Mouse (Mus musculus) spleen, postnatal 10 days (tissue): Measurements from ENCODE around the gene Mvp.

Experiments
- DNase-seq, 2 experiments: peaks; one replicate each; pipeline ENCODE4 v3.0.0; 2021 to 2022; ENCODE audit warnings: low spot score in 2 of 2

Mvp gene

DNA sequence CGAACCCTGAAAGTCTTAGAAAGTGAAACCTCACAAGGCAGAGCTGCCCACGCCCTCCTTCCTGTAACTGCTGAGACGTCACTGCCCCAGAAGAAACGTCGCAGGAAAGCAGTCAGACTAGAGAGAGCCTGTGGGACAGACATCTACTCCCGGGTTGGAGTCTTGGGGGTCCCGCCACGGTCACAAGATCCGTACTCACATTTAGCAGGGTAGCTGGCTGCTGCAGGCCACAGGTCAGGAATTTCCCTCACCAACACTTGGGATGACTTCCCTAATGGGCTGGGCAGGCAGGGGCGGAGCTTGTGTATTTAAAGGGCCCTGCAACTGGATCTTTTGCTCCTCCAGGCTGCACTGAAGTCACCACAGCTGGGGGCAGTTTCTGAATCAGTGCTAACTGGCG lies at the start of gene Mvp:
Gene Mvp (minus strand): TSS at position 302 of the 400 bp plus-strand sequence.
- DNase-seq, result peak; percentile 68 to 70

DNA sequence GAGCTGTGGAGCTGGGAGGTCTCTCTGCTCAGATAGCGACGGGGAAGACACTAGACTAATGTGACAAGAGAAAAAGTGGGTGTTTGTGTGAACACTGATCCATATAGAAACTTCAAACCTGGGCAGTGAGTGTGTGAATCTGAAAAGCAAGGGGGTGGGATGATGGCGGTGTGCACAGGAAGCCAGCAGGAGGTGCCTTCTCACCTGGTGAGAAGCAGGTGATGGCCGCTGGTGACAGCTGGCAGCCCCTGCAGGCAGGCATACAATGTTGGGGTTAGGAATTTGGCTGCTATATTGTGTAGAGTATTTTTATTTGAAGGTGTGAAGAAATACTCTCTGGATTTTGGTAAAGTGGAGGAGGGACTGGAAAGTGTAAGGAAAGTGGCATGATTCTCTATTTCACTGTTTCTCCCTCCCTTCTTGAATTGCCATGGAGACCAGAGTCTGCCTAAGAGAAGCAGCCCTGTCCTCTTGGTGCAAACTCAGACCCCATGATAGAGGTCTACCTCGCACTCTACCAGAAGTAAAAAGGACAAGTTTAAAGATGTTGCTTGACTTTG lies 40.7 kb upstream of the Mvp start:
- DNase-seq, result no peak

DNA sequence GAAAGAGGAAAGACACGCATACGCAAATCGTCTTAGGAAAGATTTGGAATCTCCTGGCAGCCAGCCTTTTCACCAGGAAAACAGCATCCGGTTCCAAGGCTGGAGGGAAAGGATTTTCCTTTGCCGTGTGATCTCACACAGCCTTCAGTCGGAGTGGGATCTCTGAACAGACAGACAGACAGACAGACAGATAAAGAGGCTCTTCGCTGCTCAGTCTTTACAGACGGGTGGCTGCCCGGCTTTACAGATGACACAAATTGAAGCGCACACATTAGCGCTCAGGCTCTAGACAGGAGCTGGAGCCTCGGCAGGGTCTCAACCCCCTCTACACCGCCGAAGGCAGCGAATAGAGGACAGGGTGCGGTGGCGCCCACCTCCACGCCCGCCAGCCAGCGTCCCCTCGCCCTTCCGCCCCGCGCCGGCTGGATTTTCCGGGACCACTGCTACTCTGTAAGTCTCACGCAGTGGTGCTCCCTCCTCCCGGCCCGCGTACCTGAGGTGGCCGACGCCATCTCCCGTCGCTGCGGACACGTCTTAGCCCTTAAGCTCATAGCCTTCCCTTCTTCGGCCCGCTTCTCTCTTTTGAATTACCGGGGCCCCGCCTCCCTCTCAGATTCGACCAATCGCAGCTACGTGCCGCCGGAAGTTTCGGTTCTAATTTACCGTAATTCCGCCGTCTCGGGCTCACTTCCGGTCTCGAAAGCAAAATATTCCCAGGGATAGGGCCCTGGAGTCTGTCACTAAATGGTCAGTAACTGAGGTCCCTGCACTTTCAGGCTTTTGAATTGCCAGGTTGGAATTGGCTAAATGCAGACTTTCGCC lies 27.6 kb upstream of the Mvp start, which contains the start of gene Kif22:
Gene Kif22 (minus strand): TSS at position 621 of the 822 bp plus-strand sequence.
- peak; percentile 94 for DNase-seq

DNA sequence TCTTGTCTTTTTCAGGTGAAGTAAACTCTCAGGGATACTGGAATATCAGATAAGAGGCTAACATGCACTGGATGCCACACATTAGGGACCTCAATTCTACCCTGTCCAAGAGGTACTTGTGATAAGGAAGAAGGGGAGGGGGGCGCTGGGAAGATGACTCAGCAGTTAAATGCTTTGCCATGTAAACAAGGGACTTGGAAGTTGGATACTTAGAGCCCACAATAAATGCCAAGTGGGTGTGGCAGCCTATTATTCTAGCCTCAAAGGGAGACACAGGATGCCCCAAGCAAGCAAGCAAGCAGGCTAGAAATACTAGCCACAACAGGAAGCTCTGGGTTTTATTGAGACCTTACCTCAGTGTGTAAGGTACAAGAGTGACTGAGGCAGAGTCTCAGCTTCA lies 16.8 kb upstream of the Mvp start:
- DNase-seq, result no peak

DNA sequence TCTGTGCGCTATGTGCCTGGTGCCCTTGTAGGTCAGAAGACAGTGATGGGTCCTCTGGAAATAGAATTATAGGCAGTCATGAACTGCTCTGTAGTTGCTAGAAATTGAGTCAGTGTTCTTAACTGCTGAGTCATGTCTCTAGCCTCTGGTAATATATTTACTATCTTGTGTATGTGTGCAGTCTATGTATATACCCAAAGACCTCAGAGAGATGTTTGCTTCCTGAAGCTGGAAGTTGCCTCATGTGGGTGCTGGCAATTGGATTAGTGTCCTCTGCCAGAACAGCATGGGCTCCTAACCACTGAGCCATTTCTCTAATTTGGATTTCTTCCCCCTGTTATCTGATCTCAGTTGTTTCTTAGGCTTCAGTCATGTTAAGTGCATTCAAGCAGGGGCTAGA lies 15.8 kb upstream of the Mvp start:
- no peak for DNase-seq

DNA sequence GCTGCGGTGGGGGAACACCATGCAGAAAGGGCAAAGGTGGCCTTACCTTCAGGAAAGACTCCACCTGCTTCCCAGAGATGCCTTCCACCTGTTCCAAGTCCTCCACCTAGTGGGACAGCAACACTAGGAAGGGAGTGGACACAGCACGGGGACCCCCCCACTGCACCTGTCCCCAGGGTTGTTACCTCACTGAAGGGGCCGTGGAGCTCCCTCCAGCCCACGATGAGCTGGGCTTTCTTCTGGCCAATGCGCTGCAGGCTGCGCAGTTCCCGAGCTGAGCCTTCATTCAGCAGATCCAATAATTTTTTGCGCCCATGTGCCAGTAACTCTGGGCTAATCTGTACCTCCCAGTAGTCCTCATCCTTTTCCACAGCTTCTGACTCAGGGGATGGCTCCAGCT lies 13.5 kb upstream of the Mvp start:
- no peak for DNase-seq

DNA sequence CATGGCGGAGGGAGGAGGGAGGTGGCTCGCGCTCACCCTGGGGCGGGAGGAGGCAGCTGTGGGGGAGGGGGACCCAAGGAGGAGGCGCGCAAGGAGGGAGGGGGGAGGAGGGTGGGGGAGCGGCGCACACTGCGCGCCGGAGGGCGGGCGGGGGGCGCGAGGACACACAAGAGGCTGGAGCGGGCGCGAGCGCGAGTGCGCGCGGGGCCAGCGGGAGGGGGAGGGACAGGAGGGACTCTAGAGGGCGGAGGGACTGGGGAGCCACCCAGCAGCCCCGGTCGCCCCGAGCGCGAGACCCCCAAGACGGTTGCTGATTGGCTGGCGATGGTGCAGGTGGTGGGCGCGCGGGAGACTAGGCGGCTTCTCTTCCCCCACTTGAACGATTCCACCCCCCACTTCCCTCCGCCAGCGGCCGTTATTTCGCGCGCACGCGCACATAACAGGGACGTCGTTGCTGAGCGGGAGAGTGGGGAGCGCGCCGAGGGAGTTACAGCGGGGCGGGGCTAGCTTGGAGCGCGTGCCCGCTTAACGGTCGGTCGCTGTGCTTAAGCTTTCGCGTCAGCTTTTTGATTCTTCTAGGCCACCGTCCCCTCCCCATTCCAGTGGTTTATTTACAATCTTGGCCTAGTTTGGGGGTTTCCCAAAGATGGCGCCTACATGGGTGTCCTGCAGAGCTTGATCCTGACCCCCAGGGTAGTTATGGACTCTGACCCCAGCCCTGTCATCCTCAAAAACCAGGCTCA lies 12.7 kb upstream of the Mvp start, which contains the start of gene Maz:
Gene Maz (minus strand): TSS at position 54 of the 743 bp plus-strand sequence.
- DNase-seq, result peak; percentile 98 to 99

DNA sequence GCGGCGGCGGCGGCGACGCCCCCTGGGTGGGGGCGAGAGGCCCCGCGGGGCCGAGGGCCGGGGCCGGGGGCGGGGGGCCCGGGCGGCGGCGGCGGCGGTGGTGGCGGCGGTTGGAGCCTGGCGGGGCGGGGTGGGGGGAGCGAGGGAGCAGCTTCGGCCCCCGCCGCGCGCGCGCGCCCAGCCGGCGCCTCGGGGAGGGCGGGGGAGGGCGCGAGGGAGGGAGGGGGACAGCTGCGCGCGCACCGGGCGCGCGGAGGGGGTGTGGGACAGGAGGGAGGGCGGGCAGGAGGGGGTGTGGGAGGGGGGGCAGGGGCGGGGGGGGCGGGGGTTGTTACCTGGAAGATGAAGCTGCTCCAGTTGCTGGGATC lies 12.2 kb upstream of the Mvp start:
- peak in 1 of 2 experiments; percentile 90 for DNase-seq

DNA sequence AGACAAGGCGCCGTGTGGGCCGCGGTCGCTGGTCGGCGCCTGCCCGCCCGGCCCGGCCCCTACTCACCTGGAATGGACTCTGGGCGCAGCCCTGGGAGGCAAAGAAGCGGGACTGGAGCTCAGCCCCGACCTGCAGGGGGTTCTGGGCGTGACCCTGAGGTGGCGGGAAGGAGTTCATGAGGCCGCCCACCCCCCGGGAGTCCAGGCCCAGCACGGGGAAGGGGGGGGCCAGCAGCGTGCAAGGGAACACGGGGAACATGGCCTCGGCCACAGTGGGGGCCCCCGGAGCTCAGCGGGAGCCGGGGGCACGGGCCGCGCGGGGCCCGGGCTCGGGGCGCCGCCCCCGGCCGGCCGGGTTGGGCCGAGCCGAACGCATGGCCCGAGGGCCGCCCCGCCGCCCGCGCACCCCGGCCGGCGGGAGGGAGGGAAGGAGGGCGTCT lies 11.8 kb upstream of the Mvp start:
- peak; percentile 78 to 80 for DNase-seq

DNA sequence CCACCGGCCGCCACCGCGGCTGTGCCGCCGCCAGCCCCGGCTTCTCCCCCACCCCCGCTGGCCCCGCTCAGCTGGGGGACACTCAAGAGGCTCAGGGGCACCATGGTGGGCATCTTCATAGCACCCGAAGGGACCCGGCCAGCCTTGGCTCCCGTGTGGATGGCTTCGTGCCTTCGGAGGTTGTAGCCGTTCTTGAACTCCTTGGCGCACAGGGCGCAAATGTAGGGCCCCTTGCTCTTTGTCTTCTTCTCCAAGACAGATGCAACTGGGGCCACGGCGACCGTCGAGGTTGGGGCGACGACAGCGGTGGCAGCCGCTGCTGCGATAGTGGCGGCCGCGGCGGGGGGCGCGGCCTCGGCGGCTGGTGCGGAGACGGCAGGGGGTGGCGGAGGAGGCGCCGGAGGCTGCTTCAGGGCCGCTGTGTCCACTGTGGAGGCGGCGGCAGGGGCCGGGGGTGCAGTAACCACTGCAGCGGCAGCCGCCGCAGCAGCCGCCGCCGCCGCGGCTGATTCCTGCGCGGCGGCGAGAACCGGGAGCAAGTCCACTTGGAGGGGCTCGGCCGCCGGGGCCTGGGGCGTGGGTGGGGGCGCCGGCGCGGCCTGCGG lies 11.2 kb upstream of the Mvp start:
- peak; percentile 74 to 80 for DNase-seq

DNA sequence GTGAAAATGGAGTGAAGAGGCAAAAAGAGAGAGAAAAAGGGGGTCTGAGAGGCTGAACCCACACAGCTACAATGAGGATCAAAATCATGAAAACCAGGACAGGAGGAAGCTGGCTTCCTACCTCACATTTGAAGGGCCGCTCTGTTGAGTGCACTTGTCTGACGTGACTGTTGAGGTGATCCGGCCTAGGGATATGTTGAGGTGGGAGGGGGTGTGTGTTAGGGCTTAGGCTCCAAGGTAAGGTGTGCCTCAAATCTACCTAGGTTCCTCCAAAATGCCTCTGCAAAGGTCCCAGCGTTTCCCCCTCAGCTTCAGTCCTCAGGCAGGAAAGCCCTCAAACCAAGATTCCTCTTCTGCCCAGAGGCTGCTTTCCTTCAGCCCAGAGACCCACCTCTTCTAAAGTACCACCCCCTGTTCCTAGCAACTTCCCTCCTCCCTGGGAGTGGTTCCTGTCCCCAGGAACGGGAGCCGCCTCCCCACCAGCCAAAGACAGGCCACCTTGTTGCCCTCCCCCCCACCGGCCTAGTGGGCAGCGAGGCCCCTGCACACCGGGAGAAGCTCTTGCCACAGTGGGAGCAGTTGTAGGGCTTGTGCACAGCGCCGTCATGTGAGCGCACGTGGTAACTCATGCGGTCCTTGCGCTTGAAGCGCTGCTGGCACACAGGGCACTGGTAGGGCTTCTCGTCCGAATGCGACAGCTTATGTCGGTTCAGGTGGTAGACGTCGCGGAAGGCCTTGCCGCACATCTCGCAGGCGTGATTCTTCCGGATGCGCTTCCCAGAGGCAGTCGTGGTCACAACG lies 10.5 kb upstream of the Mvp start:
- DNase-seq, result peak in 1 of 2 experiments; percentile 85

DNA sequence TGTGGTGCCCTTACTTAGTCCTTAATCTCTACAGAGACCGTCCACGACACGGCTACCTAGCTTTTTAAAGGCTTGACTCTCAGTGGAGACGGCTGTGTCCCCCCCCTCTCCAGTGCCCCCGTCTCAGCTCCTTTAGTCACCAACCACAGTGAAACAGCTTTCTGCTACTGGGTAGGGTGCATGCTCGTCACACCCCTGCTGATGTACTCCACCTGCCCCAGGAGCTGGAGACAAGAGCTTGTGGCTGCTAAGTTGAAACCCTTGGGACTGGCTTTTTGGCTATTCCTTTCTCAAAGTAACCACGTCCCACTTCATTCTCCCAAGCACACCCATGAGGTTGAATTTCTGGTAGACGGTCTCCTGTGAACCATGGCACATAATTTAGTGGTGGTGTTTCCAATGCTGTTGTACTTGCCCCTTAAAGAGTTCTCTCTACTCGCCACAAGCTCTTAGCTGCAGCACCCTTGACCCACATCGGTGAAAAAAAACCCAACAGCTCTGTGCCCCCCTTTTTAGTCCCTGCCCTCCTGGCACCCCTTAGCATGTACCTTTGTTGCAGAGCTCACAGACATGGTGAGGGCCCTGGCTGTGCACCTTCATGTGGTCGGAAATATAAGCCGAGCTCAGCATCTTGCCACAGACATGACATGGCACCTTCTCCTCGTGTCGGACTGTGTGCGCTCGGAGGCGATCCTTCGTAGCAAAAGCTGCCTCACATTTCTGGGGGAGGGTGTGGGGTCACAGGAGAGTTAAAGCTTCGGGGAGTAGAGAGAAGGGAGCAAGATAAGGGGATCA lies 9.7 kb upstream of the Mvp start:
- peak in 1 of 2 experiments; percentile 48 for DNase-seq

DNA sequence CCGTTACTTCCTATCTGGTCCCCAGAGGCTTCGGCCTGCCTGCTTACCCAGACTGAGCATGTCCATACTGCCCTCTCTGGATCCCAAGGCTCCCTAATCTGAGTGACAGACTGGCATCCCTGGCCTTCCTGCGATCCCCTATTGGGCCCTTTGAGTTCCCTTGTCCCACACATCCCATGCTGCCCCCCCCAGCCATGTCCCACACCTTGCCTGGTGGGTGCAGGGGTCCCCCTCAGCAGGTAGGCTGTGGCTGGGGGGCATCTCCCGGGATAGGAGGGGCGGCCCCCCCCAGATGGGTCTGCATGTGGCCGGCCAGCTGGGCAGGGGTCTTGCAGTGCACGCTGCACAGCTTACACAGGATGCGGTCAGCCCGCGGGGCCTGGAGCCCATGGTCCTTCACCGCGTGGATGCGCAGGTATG lies 8.9 kb upstream of the Mvp start:
- peak in 1 of 2 experiments; percentile 20 for DNase-seq

DNA sequence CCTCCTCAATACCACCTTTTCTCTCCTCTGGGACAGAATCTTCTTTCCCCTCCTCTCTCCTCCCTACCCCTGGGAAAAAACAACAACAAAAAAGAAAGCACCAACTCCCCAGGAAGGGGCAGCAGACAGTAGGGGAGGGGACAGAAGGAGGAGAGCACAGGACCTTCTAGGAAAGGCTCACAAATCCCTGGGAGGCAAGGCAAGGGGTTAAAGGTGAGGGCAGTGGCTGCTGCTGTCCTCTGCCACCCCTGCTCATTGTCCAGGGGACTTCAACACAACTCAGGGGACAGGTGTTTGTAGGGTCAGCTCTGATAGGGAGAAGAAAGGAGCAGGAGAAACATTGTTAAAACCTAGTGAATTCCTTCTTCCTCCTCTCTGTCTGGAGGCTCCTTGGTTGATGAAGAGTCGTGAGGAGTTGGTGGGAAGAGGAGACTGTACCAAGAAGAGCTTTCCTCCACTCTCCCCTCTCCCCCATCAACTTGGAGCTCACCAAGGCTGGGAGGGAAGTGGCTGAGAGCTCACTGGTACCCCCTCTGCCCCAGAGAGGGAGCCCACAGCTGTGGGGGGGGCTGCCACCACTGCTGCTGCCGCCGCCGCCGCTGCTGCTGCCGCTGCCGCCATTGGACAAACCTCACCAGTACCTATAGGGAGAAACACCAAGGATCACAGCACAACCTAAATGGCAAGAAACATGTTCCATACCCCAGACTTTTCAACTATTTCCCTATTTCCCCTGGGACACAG lies 8.3 kb upstream of the Mvp start:
- DNase-seq, result no peak

DNA sequence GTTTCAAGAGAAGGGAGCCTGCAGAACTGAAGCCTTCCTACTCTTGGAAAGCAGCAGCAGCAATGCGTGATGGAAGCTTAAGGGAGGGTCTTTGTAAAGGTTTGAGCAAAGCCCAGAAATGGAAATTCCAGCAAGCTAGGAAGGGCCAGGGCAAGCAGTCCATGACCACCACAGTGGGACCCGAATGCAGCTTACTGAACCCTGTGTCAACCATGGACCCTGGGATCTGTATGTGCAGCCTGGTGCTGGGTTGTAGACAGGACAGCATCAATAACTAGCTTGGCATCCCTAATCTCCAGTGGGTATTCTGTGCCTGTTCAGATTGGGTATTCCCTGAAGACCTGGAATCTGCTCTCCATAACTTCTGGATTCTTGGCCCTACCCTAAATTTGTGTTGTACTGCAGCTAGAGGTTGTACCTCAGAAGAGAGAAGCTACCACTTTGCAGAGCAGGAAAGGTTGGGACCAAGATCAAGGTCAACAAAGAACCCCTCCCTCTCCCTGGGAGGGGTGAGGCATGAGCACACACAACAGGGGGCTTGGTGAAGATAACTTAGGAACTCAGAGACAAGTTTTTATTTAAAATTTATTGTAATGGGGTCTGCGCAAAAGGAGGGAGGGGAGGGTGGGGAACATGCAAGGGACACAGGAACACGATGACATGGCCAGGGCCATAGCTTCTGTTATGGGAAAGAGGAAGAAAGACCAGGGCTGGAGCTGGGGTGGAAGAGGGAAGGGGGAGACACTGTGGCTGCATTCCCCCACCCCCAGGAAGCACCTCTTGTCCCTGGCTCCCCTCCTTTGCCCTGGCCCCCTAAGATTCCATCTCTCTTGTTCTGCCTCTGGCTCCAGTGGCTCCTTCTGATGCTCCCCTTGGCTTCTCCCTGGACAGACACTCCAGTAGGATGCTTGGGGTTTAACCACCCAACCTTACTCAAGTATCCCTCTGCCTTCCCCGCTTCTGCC lies 7.4 kb upstream of the Mvp start:
- no peak for DNase-seq

DNA sequence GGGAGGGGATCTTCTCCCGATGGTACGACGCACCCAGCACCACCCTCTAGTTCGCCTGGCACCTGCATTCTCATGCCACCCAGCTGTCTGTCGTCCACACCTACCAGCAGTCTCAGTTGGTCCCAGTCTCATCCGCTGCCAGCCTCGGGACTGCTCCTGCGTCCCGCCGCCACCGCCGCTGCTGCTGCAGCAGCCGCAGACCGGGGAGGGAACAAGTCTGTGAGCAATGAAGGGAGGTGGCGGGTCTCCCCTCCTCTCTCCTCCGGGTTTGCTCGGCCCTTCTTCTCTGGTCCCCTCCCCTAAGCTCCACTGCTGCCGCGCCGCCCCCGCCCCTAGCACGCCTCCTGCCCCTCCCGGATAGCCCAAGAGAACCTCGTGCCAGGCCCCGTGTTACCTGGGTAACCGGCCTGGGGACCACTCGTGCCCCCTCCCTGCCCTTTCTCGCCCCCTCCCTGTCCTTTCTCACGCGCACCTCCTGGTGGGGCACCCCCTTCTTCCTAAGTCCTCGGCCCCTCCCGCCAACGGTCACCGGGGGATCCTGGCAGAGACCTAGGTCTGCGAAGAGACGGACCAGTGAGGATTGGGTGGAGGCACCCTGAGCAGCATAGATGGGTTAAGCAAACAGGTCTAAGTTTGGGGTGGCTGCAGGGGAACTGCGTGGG lies 6.6 kb upstream of the Mvp start, which contains the start of the genes Gm42742 and Prrt2:
Gene Gm42742 (minus strand): TSS at position 197 of the 662 bp plus-strand sequence.
Gene Prrt2 (minus strand): TSS at position 311 of the 662 bp plus-strand sequence.
- DNase-seq, result peak in 1 of 2 experiments; percentile 58

DNA sequence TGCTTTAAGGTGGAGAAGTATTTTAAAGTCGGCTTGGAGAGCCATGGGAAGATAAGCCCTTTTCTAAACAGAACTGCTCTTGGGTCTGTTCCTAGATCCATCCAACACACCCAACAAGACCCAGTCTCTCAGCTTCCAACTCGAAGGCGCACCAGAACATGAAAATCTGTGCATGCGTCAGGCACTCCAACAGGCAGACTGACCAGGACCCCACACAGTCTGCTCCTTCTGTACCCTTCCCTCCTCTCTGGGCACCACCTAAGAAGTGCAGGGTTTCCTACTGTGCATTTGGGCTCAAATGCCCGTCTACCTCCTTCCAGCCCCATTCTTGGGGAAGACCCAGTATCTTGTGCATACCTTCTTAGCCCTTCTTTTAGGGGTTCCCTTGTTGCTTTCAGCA lies 6.1 kb upstream of the Mvp start:
- DNase-seq, result no peak

DNA sequence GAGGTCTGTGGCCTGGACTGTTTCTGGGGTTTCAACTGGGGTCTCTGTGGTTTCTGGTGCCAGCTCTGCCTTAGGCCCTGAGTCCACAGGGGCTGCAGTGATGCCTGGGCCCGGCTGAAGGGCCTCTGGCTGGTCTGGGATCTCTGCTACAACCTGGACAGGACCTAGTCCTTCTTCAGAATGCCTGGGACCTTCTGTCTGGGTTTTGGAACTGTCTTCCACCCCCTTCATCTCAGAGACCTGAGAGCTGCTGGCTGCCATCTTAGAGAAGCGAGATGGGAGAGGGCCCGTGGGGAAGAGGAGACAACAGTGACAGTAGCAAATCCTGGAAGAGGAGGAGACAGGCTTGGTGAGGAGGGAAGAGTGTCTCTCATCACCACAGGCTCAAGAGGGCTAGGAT lies 5.6 kb upstream of the Mvp start:
- no peak for DNase-seq
